Mouse (Mus musculus) 3T3-L1 (cell line): ENCODE data around the gene Stat2.
A peak's percentile ranks its signal among the peaks of the same experiment; 100 is the strongest.
"Not testable (repeated sequence)": the region's sequence is repeated elsewhere in the genome, so short reads cannot be mapped to it uniquely, and the experiment has no call there.

Experiments used
- DNase-seq: peaks from one replicate; pipeline ENCODE4 v3.0.0-alpha.2; 2015; ENCODE audit warnings: low read depth, low spot score

Stat2 gene

DNA sequence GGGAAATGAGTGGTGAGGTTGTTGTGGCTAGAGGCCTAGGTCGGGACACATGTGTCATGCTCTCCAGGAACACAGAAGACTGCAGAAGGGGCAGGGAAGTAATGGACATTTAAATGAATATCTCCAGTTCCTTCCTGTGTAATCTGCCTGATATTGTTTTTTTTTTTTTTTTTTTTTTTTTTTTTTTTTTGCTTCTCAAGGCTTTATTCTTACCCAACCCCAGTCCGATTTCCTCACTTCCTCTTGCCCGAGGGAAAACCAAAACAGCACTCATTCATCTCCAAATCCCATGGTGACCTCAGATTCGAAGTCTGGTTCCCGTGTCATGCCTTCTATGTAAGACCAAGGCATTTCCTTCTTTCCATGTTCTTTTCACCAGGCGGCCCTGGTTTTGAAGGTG, 27.9 kb downstream of the Stat2 start:
- peak; percentile 43 for DNase-seq

DNA sequence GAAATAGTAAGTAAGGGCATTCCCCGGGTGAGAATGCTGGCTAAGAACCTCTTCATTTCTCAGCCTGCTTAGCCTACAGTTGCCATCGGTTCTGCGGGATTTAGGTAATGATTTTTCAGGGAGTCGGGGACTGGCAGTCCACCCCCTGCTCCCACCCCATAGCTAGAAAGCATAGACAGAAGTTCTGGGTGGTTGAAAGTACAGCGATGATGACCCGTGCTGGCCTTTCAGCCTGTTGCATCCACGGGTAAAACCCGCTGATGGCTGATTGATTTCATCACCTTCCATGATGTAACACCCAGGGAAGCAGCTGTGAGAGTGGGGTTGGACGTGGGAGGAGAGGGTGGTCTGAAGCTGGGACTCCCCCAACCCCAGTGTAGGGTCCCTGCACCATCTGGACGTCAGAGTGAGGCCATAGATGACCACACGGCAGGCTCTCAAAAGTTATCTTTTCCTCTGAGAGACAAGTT, 28.4 kb downstream of the Stat2 start, which contains the start of gene Il23a:
Il23a (minus strand) TSS at position 51 of the 470 bp plus-strand sequence.
- DNase-seq = no peak

DNA sequence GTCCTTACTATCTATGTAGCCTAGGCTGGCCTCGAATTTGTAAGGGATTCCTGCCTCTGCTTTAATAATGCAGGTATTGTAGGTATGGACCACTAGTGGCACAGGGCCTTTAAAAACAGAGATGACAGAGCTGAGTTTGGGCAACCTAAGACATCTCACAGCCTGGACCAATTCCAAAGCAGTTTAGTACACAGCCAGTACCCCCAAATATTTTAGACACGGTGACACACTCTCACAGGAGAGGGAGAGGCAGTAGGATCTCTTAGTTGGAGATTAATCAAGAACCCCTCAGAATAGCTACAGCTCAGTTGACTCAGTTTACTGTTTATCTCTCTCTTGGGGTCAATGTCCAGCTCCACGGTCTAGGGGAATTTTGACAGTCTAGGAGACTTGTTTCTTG, 32.0 kb downstream of the Stat2 start:
- DNase-seq = peak; percentile 29

DNA sequence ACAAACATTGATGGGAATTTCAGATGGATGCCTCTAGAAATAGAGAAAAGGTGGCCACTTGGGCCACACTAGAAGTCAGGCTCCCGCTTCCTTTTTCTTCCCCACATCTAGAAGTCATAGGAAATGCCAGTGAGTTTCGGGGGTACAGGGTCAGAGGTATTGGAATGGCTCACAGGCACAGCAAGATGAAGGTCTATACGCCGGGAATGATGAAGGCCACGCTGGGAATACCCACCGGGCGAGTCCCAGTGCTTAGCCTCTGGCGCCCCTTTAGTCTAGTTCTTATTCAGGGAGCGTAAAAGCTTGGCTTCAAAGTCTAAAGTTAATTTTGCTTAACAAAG, 32.4 kb downstream of the Stat2 start:
- no peak for DNase-seq

DNA sequence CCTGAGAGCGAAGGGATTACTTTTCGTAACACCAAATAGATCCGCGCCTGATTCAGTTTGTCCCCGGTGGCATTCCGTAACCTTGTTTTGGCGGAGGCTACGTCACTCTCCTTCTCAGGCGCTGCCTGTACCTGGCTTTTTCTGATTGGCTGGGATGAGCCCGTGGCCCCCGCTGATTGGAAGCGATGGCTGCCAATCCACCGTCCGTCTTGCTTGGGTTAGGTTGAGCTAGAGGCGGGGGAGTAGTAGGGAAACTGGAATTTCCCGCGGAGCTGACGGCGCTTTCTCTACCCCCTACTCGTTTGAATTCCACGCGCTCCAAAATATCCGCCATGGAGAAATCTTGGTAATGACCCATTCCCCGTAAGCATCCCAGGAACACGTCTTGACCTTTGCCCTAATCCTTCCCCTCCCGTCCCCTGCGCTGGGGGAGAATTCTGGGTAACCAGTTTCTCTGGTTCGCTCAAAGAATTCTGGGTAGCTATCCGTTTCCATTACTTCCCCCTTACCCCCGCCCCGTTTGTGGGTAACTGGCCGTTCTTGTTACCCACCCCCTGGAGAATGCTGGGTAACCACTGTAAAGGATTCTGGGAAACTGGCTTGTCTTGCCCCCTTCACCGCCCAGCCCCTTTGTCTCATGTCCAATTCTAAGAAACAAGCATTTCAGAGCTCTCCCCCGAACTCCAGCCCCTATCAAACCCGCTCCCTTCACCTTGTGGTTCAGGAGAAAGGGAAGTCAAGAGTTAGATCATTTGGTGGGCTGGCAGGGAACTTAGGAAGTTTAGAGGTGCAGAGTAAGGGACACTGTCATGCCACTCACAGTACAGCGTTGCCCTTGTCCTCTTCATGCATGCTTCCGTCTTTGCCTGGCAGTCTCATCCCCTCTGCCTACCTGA, 33.0 kb downstream of the Stat2 start, which contains the start of gene Pan2:
Pan2 (plus strand) TSS at position 210 of the 896 bp plus-strand sequence.
- DNase-seq = peak; percentile 100

DNA sequence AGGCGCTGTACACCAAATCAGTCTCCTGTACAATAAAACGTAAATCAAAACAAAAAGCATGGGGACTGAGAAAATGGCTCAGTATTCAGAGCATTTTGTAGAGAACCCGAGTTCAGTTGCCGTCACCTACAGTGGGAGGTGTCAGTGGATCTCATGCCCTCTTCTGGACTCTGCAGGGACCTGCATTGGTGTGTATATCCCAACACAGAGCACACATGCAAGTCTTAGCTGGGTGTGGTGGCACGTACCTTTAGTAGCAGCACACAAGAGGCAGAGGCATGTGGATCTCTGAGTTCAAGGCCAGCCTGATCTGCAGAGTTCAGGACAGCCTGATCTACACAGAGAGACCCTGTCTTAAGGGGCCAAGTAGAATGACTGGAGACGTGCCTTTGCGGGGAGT, 39.3 kb downstream of the Stat2 start:
- DNase-seq = no peak

DNA sequence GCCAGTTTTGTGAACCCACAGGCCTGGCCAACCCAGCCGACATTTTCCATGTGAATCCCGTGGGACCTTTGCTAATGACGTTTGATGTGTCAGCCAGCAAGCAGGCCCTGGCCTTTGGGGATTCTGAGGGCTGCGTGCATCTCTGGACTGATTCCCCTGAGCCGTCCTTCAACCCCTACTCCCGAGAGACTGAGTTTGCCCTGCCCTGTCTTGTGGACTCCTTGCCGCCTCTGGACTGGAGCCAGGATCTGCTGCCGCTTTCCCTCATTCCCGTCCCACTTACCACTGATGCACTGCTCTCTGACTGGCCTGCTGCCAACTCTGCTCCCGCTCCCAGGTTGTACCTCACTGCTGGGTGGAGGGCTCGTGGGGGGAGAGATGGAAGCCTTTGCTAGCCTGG, 39.8 kb downstream of the Stat2 start:
- no peak for DNase-seq

DNA sequence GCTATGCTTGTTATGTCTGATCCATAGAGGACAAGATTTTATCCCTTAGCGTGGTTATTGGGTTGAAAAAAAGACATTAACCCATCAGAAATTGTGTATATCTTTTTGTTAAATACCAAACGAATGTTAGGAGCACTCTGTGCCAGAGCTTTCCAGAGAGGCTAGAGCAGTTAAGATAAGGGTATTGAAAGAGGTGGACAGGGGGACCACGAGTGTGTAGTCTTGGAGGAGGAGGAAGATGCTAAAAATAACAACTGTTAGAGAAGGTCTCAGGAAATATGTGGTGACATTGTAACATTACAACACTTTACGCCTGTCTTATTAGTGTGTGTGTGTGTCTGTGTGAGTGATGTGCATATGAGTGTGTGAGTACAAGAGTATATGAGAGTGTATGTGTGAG, 40.5 kb downstream of the Stat2 start:
- no peak for DNase-seq

DNA sequence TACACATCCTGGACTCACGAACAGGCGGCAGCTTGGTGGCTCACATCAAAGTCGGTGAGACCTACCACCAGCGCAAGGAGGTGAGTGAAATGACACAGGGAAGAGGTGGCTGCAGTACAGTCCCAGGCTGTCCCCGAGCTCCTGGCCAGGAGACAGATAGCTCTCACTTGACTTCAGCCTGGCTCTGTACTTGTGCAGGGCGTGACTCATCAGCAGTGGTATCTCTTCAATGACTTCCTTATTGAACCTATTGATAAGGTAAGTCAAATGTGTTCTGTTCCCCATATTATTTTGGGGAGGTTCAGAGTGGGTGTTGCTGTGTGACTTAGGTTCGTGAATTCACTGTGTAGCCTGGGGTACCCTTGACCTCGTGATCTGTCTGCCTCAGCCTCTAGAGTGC, 45.2 kb downstream of the Stat2 start:
- no peak for DNase-seq

DNA sequence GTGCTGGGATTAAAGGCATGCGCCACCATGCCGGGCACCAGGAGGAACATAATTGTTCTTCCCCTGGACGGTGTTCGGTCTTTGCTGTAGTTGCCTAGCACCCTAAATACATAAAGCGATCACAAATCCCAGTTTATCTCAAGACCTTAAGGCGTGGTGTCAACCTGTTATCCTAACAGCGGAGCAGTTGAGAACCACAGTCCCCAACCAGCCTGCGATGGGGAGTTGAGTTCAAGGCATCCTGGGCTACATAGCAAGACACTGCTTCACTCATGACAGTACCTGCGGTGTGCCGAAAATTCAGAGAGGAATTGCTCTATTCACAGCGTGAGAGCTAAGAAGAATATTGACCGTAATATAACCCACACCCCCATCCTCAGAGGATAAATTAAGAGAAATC, 51.3 kb downstream of the Stat2 start:
- DNase-seq = no peak

DNA sequence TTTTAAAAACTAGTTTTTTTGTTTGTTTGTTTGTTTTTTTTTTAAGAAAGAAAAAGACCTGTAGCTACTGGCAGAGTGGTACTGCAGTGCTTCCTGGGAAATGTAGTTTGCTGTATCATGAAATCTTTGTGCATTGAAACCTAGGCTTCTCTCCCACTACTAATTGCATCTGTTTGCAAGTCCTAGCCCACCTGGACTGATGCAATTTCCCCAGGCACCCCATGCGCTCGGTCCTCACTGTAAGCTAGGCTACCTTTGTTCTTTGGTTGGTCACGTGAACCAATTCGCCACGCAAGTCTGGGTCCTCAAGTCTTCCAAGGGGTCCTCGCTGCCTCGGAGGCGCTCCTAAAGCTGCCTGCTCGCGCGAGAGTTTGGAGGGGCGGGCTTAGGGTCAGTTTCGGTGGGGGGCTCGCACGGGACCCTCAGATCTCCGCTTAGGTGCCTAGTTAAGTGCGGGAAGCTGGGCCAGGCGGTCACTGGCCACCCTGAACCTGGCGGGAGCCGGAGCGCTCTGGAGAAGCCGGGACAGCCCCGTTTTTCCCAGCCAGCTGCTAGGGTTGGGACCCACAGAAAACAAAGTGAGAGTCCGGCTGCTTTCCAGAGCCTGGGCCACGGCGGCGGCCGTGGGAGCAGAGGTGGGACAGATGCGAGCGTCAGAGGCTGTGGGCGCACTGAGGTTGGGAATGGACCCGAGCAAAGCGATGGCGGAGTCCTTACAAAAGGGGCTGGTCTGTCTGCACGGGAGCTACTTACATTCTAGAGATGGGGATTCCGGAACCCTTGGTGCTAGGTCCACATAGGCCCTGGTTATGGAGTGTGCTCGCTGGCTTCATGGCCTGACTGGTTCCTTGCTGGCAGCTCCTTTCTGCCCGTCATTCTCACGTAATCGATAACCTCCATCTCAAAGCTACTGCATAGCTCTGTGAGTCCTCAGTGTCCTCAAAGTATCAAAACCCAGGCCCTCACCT, 52.1 kb downstream of the Stat2 start, which contains the start of gene Cnpy2:
Cnpy2 (plus strand) TSS at position 319 of the 968 bp plus-strand sequence.
- peak; percentile 90 for DNase-seq

DNA sequence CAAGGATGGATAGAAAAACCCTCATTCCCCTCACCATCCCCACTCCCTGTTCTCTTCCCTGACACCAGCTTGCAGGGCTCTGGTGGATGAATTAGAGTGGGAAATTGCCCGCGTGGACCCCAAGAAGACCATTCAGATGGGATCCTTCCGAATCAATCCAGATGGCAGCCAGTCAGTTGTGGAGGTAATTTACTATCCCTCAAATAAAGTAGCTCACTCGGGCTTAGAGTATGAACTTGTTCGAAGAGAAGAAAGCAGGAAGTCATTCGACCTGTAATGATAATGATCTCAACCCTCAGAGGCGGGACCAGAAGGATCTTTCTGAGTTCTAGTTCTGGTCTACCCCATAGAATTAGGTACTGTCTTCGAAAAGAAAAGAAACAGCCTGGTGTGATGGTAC, 53.2 kb downstream of the Stat2 start:
- no peak for DNase-seq

DNA sequence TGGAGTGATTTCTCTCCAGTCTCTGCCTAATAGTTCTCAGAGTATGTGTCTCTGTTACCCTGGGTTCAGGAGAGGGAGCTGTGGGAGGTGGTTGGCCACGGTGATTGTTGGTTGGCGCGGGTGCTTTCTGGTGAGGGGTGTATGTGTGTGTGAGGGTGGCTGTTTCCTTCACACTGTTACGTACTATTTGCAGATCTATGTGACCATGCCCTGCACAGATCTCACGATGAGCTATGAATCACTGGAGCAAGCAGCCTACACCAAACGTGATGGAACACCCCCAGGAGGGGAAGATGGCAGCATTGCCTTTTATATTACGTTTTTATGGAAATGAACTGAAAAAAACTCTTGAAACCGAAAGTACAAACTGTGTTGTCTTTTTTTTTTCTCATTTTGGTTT, 56.5 kb downstream of the Stat2 start:
- DNase-seq = no peak

DNA sequence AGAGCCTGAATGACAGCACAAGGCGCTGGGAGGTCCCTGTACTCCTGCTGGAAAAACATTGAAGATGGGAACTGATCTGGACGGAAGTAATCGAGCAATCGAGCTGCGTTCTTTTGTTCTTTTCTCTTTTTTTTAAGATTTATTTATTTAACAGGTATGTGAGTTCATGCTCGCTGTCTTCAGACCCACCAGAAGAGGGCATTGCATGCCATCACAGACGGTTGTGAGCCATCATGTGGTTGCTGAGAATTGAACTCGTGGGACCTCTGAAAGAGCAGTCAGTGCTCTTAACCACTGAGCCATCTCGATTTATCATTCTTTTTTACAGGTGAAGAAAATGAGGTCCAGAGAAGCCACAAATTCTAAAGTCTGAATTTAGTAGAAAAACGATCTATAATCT, 57.3 kb downstream of the Stat2 start:
- peak; percentile 44 for DNase-seq

DNA sequence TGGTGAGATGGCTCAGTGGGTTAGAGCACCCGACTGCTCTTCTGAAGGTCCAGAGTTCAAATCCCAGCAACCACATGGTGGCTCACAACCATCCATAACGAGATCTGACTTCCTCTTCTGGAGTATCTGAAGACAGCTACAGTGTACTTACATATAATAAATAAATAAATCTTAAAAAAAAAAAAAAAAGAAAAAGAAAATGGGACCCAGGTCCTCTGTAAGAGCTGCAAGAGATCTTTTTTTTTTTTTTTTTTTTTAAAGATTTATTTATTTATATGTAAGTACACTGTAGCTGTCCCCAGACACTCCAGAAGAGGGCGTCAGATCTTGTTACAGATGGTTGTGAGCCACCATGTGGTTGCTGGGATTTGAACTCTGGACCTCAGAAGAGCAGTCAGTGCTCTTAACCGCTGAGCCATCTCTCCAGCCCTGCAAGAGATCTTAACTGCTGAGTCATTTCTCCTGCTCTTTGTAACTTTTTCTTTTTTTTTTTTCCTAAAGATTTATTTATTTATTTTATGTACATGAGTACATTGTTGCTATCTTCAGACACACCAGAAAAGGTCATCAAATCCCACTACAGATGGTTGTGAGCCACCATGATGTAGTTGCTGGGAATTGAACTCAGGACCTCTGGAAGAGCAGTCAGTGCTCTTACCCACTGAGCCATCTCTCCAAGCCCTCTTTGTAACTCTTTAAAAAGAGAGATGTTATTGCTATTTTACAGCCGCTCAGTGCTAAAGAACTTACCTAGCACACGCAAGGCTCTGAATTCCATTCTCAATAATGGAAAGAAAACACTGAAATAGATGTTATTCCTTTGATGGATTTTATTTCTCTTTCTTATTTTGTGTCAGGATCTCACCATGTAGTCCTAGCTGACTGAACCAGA, 62.2 kb downstream of the Stat2 start:
- not testable (repeated sequence) for DNase-seq

DNA sequence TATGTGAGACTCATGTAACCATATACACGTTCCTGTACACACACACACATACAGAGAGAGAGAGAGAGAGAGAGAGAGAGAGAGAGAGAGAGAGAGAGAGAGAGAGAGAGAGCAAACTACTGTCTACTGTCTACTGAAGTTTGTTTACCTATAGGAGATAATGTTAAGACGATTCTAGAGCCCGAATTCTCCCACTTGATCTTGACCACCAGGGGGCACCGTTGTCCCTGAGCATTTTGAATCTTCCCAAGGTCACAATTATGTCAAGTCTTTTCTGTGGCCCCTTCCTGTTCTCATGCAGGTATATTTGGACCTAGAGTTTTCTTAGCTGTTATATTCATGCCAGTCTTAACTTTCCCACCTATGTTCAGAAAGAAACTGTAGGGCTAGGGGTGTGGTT, 65.2 kb downstream of the Stat2 start:
- peak; percentile 89 for DNase-seq

DNA sequence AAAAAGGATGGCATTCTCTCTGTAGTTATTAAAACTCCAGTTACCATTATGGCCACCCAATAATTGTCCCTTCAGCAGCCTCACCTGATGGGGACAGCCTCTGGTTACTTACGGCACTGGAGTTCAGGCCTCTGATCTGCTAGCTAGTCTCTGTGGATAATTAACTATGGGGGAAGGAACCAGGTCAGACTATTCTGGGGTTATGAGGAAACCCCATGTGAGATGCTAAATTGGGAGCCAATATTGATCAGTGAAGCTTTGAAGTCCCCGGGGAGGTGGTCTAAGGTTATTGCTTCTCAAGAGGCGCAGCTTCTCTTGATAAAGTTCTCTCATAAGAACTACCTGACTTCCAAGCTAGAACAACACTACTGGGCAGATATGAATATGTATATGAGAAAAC, 65.8 kb downstream of the Stat2 start:
- DNase-seq = no peak

DNA sequence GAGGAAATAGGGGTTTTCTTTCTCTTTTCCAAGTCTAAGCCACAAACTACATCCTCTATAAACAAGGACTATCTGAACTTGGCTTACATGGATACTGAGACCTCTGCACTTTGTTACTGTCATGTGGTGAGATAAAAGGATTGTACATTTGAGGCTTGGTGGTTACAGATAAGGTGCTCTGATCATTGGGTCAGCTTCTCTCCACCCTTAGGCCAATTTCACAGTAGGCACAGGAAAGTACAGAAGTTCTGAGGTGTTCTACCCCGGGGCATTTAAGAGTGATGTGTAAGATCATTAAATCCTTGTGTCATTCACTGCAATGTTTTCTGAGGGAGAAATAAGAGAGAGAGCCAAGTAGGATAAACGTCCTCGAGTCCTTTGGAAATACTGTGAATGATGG, 66.2 kb downstream of the Stat2 start:
- DNase-seq = no peak

DNA sequence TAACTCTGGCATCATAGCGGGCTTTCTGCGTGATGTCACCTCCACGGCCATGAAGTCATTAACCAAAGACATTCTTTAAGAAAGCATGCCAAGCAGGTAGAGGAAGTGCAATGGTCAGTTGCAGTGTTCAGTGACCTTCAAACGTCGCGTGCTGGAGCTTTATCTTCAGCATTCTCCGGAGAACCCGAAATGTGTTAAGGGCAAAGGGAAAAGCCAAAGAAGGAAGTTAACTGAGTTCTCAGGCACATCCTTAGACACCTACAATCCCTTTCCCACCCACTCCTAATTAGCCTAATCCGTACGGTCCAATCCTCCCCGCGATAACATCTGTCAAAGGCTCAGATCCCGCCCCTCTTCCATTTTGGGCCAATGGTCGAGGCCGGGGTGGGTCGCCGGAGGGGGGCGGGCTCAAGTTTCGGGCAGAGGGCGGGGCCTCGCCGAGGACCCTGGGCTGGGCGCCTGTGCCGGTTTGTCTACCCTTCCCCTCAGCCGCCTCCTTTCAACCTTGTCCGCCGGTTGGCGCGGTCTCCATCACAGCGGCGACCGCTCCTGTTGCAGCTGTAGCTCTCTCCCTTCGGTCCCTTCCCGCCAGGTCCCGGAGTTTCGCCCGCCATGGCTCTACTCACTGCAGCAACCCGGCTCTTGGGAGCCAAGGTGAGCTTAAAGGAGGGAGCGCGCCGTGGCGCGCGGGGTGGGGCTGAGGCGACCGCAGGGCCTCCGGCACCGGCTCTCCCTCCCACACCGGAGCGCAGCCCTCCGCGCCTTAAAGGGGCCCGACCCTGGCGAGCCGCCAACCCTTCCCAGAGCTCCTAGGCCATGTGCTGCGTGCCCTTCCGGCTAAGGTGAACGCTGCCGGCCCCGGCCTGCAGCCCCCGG, 67.2 kb downstream of the Stat2 start, which contains the start of gene Cs:
Cs (plus strand) TSS at position 429 of the 876 bp plus-strand sequence.
- peak; percentile 98 for DNase-seq

DNA sequence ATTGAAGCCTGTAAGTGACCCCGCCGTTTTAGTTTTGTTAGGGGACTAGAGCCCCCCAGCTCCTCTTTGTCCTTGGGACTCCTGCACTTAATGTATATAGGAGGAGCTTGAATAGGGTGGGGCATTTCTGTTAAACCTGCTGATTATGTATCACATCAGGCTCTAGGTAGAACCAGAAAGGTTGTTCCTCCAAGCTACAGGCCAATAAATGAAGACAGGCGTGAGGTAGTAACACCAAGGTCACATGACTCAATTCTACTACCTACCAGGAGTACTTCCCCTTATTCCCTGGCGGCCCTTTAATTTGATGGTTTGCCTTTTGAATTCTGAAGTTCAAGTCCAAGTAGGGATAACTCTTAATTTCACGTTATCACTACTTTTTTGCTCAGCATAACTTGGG, 68.1 kb downstream of the Stat2 start:
- DNase-seq = peak; percentile 41
